Mouse (Mus musculus) spleen, adult 12 weeks (tissue): Measurements from ENCODE around the gene Gm20388.

Source experiments
- DNase-seq: peaks from one replicate; pipeline ENCODE4 v3.0.0; 2022; ENCODE audit warnings: low spot score

Gene Gm20388

DNA sequence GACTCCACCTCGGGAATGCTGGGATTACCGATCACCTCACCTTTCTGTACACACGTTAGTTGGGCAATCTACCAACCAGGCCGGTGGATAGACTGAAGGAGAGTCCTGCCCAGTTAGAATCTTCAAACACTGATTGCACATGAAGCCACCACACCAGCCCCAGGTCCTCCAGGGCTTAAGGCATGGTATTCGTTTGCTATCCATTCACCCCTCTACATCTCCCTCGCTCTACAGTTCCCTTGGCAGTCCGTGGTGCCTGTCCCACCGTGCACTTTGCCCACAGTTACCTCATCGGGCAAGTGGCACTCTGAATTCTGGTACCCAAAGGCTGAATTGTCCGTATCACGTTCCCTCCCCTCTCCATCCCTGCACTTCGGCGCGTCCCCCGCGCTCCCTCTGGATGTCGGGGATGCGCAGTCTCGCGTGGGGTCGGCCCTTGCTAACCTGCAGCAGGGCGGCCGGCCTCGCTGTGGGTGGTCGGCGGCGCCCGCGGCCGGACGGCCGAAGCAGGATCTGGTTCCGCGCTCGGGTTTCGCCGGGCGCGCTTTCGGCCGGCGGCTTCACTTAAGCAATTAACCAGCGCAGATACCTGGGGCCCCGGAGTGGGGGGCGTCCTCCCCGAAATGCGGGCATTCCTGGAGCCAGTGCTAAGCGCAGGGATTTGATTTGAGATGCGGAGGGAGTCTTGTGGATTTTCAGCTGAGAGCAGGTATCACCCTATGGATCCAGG lies 1169.9 kb downstream of the Gm20388 start:
- DNase-seq, result no peak

DNA sequence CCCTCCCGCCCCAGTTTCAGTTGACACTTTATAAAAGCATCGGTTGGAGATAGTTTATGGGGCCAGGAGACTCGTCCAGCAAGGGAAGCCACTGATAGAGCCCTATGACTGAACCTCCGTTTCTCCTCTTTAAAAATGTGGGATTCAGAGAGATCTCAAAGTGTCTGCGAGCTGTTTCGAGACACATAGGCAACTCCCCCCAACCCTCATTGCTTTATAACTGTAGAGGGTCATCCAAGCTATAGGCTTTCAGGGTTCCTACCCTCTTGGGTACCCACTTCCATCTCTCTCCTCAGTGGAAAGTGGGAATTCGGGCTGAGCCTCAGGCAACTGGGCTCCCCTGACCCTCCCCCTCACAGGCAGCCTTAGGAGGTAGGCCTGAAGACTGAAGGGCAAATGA lies 1170.8 kb downstream of the Gm20388 start:
- no peak for DNase-seq

DNA sequence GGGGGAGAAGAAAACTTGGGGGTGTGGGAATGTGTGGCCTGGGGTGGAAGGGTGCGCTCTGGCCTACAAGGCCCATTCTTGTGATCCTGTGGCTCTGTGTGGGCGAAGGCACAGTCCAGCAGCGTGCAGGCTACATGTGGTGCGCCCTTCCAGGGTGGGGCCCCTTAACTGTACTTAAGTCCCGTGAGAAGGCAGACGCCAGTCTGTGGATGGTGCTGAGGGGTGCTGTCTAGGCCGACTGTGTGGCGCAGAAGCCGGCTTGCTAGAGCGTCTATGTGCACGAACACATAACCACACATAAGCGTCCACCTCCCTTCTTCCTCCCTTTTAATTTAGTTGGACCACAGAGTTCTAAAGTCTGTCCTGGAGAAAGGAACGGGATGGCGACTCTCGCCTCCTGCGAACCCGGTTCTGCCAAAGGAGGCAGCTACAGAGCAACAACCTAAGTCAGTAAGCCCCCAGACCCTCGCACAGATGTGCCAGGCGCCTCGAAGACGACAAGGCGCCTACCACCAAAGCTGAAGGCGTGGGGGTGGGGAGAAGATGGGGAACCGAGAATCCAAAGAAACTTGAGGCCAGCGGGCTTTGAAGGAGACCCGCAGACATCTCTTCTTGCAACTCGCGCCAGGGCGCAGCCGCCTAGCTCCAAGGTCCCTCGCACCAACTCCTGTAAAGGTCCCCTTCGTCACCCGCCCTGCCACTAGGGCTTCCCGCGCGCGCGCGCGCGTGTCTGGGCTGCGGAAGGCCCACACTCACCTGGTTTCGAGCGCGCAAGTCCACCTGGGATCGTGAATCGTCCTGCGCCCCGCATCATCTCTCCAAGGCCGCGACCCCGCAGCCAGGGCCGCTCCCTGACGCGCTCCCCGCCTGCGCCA lies 1171.8 kb downstream of the Gm20388 start:
- no peak for DNase-seq

DNA sequence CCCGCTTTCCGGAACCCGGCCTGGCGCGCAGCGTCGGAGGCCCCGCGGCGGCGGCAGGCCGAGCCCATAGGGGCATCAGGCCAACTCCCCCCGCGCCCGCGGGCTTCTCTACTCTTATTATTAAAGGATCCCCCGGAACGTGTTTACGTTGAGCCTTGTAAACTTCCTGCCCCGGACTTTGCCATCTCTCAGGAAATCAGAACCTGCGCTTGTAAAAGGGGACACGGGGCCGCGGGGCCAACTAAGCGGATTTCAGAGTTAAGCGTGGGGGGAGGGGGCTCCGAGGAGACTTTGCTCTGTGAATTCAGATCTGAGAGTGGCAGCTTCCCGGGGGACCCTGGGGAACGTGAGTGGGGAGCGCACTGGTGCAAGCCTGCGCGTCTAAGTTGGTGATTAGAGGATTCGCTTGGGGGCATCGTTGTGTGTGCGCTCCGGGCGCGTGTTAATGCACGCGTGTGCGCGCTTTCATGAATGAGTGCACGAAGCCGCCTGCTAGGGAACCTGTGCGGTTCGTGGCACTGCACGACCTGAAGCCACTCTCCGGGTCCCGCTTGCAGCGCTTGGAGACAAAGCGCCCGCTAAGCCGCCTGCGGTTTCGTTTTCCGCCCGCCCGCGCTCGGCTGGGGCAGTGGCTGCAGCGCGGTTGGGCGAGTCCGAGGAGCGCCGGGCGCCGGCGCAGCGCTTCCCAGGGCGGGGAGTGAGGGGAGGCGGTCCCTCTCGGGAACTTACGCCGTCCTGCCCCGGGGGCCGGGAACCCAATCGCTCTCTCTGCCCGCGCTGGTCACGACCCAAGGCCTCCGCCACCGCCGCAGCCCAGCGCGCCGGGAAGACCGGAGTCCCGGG lies 1172.7 kb downstream of the Gm20388 start:
- DNase-seq, result no peak

DNA sequence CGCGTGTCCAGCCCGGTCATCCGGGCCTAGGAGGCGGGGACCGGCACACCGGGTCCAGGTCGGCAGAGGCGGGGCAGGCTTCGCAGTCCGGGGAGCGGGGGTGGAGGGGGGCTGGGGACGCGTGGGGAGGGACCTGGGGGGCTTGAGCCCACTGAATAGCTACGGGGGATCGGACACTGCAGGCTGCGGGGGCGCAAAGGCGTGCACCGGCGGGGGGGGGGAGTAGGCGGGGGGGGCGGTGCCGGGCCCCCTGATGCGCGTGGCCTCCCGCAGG lies 1173.2 kb downstream of the Gm20388 start:
- DNase-seq, result no peak

DNA sequence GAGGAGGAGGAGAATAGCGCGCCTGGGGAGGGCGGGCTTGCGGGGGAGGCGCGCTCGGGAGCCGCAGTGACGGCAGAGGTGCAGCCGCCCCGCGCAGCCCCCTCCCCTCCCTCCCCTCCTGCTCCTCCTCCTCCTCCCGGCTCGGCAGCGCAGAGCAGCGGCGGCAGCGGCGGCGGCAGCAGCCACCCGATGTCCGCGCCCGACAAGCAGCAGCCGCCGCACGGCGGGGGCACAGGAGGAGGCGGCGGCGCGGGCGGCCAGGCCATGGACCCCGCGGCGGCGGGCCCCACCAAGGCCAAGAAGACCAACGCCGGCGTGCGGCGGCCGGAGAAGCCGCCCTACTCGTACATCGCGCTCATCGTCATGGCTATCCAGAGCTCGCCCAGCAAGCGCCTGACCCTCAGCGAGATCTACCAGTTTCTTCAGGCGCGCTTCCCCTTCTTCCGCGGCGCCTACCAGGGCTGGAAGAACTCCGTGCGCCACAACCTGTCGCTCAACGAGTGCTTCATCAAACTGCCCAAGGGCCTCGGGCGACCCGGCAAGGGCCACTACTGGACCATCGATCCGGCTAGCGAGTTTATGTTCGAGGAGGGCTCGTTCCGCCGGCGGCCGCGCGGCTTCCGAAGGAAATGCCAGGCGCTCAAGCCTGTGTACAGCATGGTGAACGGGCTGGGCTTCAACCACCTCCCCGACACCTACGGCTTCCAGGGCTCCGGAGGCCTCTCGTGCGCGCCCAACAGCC lies 1173.7 kb downstream of the Gm20388 start, which contains the start of gene Foxf1:
Gene Foxf1, plus strand, starts transcription at position 177 of the 742 bp plus-strand sequence.
- DNase-seq, result no peak

DNA sequence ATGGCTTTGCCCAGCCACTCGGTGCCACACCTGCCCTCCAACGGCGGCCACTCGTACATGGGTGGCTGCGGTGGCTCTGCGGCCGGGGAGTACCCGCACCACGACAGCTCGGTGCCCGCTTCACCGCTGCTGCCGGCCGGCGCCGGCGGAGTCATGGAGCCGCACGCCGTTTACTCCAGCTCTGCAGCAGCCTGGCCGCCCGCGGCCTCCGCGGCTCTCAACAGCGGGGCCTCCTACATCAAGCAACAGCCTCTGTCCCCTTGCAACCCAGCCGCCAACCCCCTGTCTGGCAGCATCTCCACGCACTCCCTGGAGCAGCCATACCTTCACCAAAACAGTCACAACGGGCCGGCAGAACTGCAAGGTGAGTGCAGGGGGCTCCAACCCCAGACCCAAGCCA lies 1174.4 kb downstream of the Gm20388 start:
- no peak for DNase-seq

DNA sequence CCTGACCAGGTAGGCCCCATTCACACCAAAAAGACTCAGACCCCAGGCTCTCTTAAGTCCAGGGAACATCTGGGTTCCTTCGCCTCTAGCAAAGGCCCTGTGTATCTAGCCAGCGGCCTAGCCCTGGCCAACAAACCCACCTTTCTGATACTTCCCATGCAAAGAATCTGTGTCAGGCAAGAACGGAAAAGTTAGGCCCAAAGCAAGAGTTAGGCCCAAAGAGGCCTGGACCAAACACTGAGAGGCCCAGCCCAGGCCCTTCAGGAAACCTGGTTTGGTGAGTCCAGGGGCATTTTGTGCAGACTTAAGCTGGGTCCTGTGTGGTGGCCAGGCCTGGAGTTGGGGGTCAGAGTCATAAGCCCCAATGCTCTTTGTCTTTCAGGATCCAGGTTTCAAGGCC lies 1174.9 kb downstream of the Gm20388 start:
- no peak for DNase-seq

DNA sequence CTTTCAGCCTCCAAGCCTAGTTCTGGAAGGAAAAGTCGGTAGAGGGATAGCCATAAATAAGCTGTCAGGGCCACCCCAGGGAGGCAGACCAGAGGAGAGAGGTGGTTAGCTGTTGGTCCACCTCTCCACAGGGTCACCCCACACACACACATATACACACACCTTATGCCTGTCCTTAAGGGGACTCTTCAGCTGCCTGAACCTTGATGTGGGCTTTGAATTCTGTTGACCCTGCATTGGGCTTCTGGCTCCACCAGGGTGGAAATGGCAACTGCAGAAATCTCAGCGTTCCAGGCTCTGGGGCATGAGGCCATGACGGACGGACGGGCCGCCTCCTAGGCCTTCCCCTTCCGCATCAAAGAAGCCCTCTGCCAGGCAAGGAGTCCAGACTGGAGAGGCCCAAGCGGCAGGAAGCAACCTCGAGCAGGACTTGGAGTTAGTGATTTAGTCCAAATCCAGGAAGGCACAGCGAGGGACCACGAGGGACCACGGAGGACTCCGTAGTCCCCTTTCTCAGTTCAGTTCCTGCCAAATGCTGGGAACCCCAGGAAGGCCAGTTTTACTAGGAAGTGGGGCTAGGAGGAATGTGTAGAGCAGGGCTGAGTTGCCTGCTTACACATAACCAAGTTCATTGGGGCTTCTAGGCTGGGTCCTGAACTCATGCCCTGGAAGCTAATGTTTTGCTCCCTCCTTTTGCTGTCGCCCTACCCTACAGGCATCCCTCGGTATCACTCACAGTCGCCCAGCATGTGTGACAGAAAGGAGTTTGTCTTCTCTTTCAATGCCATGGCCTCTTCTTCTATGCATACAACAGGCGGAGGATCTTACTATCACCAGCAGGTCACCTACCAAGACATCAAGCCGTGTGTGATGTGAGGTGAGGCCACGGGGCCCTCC lies 1175.6 kb downstream of the Gm20388 start:
- DNase-seq, result no peak

DNA sequence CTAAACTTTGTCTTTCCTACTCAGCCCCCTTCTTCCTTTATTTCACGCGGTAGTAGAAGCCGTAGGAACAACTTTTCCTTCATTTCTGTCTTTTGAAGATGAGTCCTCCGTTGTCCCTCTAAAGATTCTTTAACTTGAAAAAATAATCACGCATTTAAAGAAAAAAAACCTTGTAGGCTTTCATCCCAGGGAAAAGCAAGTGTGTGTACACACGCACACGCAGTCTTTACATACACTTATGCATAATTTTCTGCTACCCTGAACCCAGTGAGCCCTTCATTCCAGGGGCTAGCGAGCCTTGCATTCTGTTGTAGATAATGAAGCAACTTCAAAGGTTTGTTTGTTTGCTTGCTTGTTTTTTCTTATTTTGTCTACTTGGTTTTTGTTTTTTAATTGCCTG lies 1177.6 kb downstream of the Gm20388 start:
- DNase-seq, result no peak

DNA sequence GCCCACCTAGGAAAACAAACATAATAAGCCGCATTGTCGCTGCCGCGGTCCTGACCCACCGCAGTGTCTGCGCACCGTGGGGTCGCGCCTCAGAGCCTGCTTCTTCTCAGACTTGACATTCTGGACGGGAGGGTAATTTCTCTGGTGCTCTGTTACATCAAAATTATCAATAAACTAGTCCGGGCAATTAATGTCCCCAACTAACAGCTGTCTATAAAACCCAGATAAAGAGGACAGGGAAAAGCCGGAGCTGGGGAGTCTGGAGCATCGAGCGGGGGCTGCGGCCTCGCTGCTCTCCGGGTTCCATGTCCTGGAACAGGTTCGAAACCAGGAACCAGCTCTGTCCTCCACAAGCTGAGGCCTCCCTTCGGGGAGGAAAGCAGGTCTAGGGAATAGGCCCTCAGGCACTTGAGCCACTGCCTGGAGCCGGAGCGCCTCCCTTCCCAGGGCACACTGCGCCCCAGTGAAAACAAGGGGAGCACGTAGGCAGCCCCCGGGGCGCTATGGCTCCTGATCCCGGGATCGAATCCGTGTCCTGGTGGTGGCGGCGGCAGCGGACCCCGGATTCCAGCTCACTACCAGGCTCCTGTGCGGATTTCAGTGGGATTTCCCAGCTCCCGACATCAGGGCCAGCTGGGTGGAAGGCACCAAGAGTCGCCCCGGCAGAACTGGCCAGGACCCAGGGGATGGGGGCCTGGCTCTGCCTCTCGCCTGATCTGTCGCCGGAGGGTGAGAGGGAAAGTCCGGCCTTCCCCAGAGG lies 1178.4 kb downstream of the Gm20388 start:
- no peak for DNase-seq

DNA sequence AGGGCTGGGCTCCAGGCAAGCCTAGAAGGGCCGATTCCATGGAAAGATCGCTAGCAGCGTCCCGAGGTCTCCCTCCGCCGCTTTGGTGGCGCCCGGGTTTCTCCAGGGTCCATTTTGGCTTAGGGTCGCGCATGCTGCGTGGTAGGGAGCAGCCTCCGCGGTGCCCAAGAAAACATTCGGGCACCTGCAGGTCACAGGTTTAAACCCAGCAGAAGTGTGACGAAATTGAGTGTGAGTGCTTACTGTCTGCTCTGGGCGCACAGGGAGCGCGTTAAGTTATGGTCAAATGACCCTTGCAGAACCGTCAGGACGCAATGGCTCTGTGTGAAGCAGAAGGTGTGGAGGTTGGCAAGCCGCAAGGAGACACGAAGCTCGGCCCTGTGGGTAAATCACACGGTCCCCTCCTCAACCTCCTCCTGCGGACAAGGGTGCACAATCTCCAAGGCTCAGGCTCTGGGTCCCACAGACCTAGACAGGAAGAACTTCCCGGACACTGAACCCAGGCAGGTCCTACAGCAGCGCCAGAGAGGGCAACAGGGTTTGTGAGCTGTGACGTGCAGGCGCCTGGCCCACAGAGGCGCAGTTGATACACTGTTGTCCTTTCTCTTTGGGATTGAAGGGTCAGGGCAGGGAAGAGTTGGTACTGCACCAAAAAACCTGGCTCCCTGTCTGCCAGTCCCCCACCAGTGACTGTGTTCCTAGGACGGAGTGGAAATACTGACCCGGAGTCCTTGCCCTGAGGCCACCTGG lies 1179.2 kb downstream of the Gm20388 start:
- no peak for DNase-seq

DNA sequence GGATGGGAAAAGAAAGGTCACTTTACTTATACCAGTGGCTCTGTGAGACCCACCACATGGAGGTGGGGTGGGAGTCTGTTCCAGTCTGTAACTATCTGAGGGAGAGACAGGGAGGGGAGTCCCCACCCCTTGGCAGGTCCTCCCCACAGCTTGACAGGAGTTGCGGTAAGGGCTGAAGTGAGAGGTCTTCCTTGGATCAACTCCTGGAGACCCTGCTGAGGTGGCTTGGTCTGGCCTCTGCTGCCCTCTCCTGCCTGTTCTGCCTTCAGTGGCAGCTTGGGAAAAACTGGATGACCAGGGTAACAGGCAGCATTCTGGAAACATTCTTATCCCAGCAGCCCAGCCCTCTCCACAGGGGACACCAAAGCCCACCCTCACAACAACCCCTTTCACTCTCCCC lies 1180.1 kb downstream of the Gm20388 start:
- DNase-seq, result no peak

DNA sequence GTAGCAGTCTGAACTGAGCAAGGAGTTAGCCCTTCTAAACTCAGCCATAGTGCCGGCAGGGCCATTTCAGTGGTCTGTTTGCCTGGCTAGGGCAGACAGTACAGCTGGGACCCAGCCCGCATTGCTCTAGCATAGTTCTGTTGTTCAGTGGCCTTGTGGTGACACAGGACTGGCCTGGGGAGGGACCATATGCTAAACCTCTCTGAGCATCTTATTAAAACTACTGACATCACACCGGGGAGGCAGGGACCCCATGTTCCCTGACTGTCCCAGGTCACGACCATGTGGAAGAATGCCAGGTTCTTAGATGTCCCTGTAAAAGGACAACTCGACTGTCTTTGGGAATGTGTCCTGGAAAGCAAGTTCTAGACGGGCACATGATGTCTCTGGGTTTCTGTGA lies 1181.5 kb downstream of the Gm20388 start:
- DNase-seq, result no peak

DNA sequence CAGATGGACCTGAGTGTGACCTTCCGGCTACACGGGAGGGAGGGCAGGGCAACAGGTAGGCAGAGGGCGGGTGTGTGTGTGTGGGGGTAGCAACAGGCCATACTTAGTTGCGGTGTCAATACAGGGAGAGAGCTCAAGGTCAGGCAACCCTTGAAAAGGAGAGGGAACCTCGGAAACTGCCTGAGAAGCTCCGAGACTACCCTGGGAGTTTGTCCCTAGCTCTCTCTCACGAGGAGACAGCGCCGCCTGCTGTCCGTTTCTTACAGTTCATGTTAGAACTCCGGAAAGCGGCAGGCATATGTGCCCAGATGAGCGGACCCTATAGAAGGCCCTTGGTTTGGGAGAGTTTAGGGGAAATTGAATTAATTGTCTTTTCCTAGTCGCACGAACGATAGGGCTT lies 1182.0 kb downstream of the Gm20388 start:
- peak; percentile 46 for DNase-seq

DNA sequence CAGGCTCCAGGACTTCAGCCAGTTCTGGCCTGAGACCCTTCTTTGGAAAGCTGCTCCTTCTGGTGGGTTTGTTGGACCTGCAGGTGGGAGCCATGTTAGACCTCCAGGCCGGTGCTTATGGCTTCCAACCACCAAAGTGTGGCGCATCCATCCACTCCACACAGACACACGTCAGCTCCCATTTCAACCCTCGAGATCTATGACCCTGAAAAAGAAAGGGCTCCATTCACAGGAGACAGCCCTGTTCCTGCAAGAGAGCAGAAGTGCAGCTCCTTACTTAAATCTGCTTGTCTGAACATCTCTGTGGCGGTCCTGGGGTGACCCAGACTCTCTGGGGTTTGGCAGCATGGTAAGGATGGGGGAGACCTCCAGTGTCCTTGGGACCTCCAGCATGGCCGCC lies 1182.9 kb downstream of the Gm20388 start:
- DNase-seq, result no peak

DNA sequence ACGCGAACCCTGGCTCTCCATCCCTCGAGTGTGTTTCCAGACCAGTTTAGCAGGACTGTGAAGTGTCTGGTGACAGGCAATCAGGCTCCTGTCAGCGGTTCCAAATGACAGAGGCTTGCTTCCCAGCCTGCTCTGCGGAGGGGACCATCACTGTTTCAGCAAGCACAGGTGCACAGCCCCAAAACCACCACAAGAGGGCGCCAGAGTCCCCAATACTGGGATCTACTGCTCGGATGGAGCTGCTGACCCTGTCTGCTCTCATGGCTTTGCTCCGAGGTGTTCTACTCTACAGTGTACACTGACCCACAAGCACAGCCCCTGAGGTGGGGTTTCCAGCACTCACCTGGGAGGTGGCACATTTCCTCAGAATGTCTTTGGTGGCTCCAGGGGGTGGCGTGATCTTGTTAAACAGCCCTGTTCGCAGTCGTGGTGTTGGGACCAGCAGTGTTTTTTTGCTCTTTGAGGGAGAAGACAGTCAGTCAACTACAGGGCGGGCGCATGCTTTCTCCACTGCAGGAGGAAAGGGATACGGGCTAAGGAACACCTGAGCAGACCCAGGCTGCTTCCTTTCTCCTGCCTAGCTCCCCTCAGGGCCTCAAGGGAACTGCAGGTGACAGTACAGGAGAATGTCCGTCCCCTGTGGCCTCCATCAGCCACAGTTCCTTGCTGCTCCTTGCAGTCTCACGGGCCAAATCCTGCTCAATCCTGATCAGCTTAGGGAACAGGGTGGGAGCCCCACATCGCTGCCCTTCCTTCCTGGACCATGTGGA lies 1193.6 kb downstream of the Gm20388 start:
- DNase-seq, result peak; percentile 51
